Mouse (Mus musculus): ENCODE measurements around the gene Ndufs7. TPM values are rescaled to one million over a fixed set of nuclear protein-coding genes. Genes with fewer than 3 reads are reported as not detected.
"Not testable (repeated sequence)": the region's sequence is repeated elsewhere in the genome, so short reads cannot be mapped to it uniquely, and the experiment has no call there.

The Ndufs7 gene
- polyA plus RNA-seq, 1 experiment from 2014 or later, result 321 TPM

DNA sequence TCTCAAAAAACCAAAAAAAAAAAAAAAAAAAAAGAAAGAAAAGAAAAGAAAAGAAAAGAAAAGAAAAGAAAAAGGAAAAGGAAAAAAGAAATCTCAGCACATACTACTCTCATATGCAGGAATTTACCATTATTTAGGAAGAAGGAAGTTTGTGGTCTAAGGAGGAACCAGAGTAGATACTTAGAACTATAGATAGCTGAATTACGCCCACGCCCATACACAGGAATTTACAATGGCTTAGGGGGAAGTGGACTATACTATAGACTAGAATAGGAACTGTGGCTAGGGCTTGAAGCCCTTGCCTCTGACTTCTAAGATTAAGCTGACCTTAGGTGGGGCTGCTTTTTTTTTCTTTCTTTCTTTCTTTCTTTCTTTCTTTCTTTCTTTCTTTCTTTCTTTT is 25.8 kb upstream of the Ndufs7 start:
- not testable (repeated sequence) for H3K27me3 ChIP-seq; H3K9ac ChIP-seq; H3K9me3 ChIP-seq; ATAC-seq (ENCODE audit: borderline replicate concordance, extremely low read depth, low FRiP score, low TSS enrichment); H3K4me3 ChIP-seq; H3K4me2 ChIP-seq; H3K27ac ChIP-seq; H3K36me3 ChIP-seq
- peaks cover 18% of the 10 kb centered on the region for H3K4me1 ChIP-seq
- 70% methylated on average over 2 of the region's 2 CpGs for WGBS

DNA sequence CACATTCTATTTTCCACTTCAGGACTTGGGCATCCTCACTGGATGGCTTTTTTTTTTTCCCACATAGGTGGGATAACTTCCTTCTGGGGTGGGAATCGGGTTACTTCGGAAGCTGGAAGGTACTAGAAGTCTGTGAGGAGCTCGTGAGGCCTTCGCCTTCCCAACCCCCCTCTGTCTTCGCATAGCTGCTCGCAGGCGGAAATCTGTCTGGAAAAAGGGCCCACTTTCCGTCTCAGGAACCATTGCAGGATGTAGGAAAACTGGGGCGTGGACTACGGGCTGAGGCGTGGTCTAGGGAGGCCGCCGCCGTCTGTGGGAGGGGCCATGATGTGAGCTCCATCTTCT is 22.9 kb upstream of the Ndufs7 start:
- Histone ChIP-seq H3K4me3 (peak overlapping the region; percentile 28), H3K27me3 (no peaks in the 10 kb centered on the region), H3K4me1 (peaks cover 28% of the 10 kb centered on the region), H3K9me3 (no peaks in the 10 kb centered on the region), H3K27ac (peak overlapping the region; percentile 84), H3K9ac (peak overlapping the region; percentile 29), H3K4me2 (peak overlapping the region; percentile 53), H3K36me3 (peaks cover 27% of the 10 kb centered on the region)
- 0% methylated on average over 14 of the region's 14 CpGs for WGBS
- no peak for ATAC-seq (ENCODE audit: borderline replicate concordance, extremely low read depth, low FRiP score, low TSS enrichment)

DNA sequence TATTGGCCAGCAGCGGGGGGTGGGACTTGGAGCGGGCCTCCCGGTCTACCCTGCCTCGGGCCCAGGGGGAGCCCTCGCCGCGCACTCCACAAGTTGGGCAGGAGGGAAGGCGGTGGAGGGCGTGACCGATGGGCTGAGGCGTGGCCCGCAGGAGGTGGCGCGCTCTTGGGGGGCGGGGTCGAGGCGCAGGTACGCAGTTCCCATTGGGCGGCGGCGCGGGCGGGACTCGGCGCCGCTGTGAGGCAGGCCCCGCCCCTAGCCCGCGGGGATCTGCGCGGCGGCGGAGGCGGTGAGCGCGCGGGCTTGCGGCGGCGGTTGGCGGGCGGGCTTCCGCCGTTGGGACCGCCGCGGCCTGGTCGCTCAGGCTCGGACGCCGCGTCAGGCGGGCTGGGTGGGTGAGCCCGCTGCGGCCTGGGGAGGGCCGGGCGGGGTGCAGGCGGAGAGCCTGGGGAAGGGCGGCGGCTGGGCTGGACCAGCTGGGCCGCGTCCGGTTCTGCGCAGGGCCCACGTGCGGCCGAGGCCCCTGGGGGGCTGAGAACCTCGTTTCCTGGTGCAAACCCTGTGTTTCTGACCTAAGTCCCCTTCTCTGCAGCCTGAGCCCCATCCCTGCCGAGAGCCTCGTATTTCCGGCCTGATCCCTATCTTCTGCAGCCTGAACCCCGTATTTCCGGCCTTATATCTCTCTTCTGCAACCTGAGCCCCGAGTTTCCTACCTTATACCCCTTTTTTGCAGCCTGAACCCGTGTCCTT is 22.3 kb upstream of the Ndufs7 start, which contains the start of gene Mum1:
Gene Mum1 (plus strand): TSS at position 19 of the 750 bp plus-strand sequence.
- Histone ChIP-seq H3K9ac (peak within 1 kb of the TSS; percentile 81), H3K36me3 (peaks cover 31% of the 10 kb centered on the region), H3K4me3 (peak within 1 kb of the TSS; percentile 65), H3K4me2 (peak within 1 kb of the TSS; percentile 74), H3K27me3 (no peaks in the 10 kb centered on the region), H3K9me3 (no peaks in the 10 kb centered on the region), H3K4me1 (peaks cover 28% of the 10 kb centered on the region), H3K27ac (peak within 1 kb of the TSS; percentile 86)
- WGBS, result under 1% methylated on average over 73 of the region's 75 CpGs
- peak; percentile 99 for ATAC-seq (ENCODE audit: borderline replicate concordance, extremely low read depth, low FRiP score, low TSS enrichment)

DNA sequence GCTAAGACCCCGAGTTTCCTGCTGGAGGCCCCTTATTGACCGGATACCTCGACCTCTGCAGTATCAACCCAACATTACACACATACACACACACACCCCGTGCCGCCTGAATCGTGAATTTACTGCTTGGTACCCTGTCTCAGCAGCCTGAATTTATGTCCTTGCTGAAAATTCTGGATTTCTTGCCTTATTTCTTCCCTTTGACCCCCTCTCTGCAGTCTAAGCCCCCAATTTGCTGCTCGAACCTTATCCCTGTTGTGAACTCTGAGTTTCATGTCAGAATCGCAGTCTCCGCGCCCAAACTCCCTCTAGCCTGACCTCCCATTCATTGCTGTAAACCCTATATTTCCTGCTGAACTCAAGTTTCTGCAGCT is 21.8 kb upstream of the Ndufs7 start:
- Histone ChIP-seq H3K9me3 (no peaks in the 10 kb centered on the region), H3K9ac (peak overlapping the region; percentile 81), H3K36me3 (peaks cover 36% of the 10 kb centered on the region), H3K27me3 (no peaks in the 10 kb centered on the region), H3K4me1 (peaks cover 28% of the 10 kb centered on the region), H3K27ac (peak overlapping the region; percentile 86), H3K4me2 (peak overlapping the region; percentile 74), H3K4me3 (peak overlapping the region; percentile 65)
- ATAC-seq (ENCODE audit: borderline replicate concordance, extremely low read depth, low FRiP score, low TSS enrichment), result no peak
- WGBS, result 1% methylated on average over 10 of the region's 10 CpGs

DNA sequence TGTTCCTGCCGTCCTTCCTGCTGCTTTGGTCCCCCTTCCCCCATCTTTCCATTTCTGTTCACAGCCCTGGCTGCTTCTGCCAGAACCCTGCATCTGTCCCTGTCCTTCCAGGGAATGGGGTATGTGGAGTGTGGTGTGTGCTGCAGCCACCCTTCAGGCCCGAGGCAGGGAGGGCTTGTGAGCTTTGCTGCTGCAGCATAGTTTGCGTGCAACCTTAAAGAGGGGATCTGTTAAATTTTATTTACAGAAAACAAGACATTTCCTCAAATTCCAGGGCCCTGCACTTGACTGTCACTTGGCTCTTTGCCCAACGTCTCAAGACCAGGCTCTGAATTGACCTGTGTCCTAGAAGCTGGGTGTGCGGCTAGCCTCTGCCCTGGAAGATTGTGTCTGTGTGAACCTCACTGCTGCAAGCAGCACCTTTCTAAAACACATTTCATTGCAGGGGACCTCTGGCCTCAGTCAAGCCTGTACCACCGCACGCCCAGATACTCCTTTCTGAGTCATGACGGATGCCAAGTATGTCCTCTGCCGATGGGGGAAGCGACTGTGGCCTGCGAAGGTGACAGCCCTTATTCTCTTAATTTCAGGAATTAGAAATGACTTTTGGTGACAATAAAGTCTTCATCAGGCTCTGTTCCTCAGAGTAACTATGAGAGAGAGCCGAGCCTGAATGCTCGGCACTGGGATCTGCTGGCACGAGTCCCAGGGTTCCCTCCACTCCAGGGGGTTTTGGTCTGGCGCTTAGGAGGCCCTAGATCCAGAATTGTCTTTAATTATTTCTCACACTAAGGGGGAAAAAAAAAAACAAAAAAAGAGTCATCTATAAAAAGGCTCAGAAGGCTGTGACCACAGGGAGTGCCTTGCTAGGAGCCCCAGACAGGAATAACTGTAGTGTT is 20.8 kb upstream of the Ndufs7 start:
- peak overlapping the region; percentile 74 for H3K4me2 ChIP-seq
- WGBS, result 31% methylated on average over 15 of the region's 15 CpGs
- H3K4me1 ChIP-seq, result peaks cover 33% of the 10 kb centered on the region
- H3K27ac ChIP-seq, result peak overlapping the region; percentile 86
- H3K9me3 ChIP-seq, result no peaks in the 10 kb centered on the region
- peaks cover 46% of the 10 kb centered on the region for H3K36me3 ChIP-seq
- ATAC-seq (ENCODE audit: borderline replicate concordance, extremely low read depth, low FRiP score, low TSS enrichment), result no peak
- H3K9ac ChIP-seq, result peak overlapping the region; percentile 81
- no peaks in the 10 kb centered on the region for H3K27me3 ChIP-seq
- H3K4me3 ChIP-seq, result peak overlapping the region; percentile 65

DNA sequence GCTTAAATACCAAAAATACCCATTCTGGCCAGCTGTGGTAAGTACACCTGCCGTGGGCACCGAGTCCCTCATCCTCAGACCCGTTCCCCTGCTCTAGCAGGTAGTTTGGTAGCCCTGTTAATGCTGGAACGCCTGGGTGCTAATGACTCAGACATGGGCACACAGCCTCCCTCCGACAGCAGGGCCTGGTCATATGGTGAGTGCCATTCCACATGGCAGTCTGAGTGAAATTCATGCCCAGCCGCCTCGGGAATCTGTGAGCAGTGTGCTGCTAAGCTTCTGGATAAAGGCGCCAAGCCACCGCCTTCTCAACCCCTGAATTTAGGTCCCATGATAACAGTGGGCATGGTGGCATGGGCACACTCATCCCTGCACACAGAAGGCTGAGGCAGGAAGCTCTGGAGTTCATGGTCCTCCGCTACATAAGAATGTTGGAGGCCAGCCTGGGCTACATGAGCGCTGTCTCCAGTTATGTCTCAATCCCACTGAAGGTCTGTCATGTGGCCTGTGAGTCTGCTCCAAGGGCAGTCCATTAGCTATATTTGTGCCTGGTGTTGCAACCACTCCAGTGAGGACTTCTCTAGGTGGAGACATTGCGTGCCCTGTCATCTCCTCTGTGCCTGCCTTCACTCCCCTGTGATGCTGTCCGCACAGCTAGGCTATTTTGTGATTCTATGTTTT is 12.6 kb upstream of the Ndufs7 start:
- Histone ChIP-seq H3K4me2 (no peak overlapping the region), H3K4me3 (no peak overlapping the region), H3K36me3 (peaks cover 99% of the 10 kb centered on the region), H3K9ac (no peak overlapping the region), H3K4me1 (0 out of 2 replicates have a peak, but pooled peaks cover 5% of the 10 kb centered on the region), H3K9me3 (no peaks in the 10 kb centered on the region), H3K27ac (no peak overlapping the region), H3K27me3 (no peaks in the 10 kb centered on the region)
- no peak for ATAC-seq (ENCODE audit: borderline replicate concordance, extremely low read depth, low FRiP score, low TSS enrichment)
- 92% methylated on average over 13 of the region's 13 CpGs for WGBS

DNA sequence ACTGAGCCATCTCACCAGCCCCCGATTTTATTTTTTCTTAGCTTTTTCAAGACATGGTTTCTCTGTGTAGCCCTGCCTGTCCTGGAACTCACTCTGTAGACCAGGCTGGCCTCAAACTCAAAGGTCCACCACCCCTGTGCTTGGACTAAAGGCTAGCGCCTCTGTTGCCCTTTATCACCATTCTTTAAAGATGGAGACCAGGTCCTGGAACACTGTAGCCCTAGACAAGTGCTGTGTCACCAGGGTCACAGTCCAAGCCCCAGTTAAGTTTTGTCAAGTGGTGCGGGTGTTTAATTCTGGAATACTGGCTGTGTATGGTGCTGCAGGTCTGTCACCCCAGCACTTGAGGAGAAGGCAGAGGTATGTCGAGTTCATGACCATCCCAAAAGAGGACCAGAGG is 11.9 kb upstream of the Ndufs7 start:
- WGBS, result 85% methylated on average over 4 of the region's 4 CpGs
- H3K27me3 ChIP-seq, result no peaks in the 10 kb centered on the region
- no peak overlapping the region for H3K27ac ChIP-seq
- no peak overlapping the region for H3K9ac ChIP-seq
- H3K36me3 ChIP-seq, result peaks cover 99% of the 10 kb centered on the region
- no peak overlapping the region for H3K4me3 ChIP-seq
- 0 out of 2 replicates have a peak, but pooled peaks cover 5% of the 10 kb centered on the region for H3K4me1 ChIP-seq
- no peaks in the 10 kb centered on the region for H3K9me3 ChIP-seq
- ATAC-seq (ENCODE audit: borderline replicate concordance, extremely low read depth, low FRiP score, low TSS enrichment), result no peak
- no peak overlapping the region for H3K4me2 ChIP-seq

DNA sequence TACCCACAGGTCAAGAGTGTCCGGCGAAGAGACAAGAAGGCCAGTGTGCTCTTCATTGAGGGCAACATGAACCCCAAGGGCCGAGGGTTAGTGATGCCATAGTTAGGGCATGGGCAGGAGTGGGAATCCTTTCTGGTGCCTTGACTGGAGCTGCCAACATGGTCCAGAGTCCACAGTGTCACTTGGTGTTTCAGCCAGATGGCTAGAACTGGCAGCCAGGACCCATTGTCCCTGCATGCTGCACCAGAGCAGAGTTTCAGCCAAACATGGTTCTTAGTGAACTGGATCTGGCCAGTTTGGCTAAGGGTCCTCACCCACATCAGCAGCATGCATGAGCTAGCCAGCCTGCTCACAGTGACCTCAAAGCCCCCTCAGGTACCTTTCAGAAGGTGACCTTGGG is 10.6 kb upstream of the Ndufs7 start:
- no peaks in the 10 kb centered on the region for H3K9me3 ChIP-seq
- 83% methylated on average over 3 of the region's 3 CpGs for WGBS
- no peak for ATAC-seq (ENCODE audit: borderline replicate concordance, extremely low read depth, low FRiP score, low TSS enrichment)

DNA sequence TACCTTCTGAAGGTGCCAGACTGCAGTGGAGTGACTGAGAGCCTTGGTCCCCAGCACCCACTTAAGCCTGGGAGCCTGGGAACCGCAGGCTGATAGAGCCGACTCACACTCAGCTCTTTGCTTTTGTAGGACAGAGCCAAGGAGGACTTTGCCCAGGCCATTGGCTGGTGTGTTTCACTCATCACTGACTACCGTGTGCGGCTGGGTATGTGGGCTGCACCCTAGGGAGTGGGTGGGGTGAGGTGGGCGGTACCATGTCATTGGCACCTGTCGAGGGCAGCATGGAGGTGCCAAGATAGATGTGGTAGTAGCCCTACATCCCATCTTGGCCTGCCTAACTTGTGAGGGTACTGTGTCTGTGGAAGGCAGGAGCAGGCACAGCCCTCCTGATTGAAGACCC is 9.1 kb upstream of the Ndufs7 start:
- H3K4me1 ChIP-seq, result no peaks in the 10 kb centered on the region
- H3K4me3 ChIP-seq, result no peak overlapping the region
- ATAC-seq (ENCODE audit: borderline replicate concordance, extremely low read depth, low FRiP score, low TSS enrichment), result no peak
- no peak overlapping the region for H3K4me2 ChIP-seq
- H3K9ac ChIP-seq, result no peak overlapping the region
- no peaks in the 10 kb centered on the region for H3K27me3 ChIP-seq
- WGBS, result 89% methylated on average over 6 of the region's 6 CpGs
- no peak overlapping the region for H3K27ac ChIP-seq
- peaks cover 98% of the 10 kb centered on the region for H3K36me3 ChIP-seq
- H3K9me3 ChIP-seq, result no peaks in the 10 kb centered on the region

More for the DNA sequence above, 10.6 kb upstream of the Ndufs7 start:
- Histone ChIP-seq H3K4me1 (no peaks in the 10 kb centered on the region), H3K36me3 (peaks cover 99% of the 10 kb centered on the region), H3K27me3 (no peaks in the 10 kb centered on the region), H3K27ac (no peak overlapping the region), H3K4me2 (no peak overlapping the region), H3K4me3 (no peak overlapping the region), H3K9ac (no peak overlapping the region)

DNA sequence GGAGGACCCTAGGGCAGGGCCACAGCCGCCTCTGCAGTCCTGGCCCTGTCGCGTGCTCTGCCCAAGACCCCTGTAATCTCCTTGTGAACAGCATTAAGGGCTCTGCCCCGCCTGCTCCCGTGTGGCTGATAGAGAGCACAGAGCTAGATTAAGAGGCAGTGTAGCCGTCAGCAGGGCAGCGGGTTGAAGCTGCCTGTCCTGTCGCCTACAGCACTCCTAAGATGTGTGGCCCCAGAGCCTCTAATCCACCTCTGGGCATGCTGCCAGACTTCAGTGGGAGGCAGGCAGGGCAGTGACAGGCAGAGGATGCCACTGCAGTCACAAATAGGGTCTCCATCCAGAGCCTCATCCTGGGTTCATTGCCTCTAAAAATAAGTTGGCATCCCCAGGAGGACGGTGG is 6.8 kb upstream of the Ndufs7 start:
- Histone ChIP-seq H3K27ac (no peak overlapping the region), H3K9me3 (no peaks in the 10 kb centered on the region), H3K27me3 (no peaks in the 10 kb centered on the region), H3K9ac (no peak overlapping the region), H3K4me2 (no peak overlapping the region), H3K36me3 (peaks cover 75% of the 10 kb centered on the region), H3K4me3 (no peak overlapping the region), H3K4me1 (0 out of 2 replicates have a peak, but pooled peaks cover 5% of the 10 kb centered on the region)
- ATAC-seq (ENCODE audit: borderline replicate concordance, extremely low read depth, low FRiP score, low TSS enrichment), result no peak
- WGBS, result 59% methylated on average over 9 of the region's 9 CpGs

DNA sequence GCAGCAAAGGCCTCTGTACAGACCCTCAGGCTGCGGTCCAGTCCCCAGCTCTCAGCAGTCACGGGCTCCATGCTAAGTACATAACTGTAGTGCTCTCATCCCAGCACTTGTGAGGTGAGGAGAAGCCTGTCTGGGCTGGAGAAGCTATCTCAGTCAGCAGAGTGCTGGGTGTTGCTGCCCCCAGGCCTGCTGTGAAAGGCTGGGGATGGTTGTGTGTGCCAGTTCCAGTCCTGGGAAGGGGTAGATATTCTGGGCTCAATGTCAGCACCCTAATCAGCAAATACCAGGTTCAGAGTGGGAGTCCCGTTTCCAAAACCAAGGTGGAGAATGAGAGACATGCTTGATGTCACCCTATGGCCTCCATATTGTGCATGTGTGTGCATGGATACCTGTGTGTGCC is 6.3 kb upstream of the Ndufs7 start:
- Histone ChIP-seq H3K9ac (no peak overlapping the region), H3K27ac (no peak overlapping the region), H3K27me3 (no peaks in the 10 kb centered on the region), H3K4me3 (no peak overlapping the region), H3K4me2 (no peak overlapping the region), H3K9me3 (no peaks in the 10 kb centered on the region), H3K36me3 (peaks cover 70% of the 10 kb centered on the region), H3K4me1 (0 out of 2 replicates have a peak, but pooled peaks cover 5% of the 10 kb centered on the region)
- WGBS, result 69% methylated on average over 3 of the region's 3 CpGs
- ATAC-seq (ENCODE audit: borderline replicate concordance, extremely low read depth, low FRiP score, low TSS enrichment), result no peak

Data from lung, embryonic 15.5 days (tissue).